Mouse (Mus musculus) limb, embryonic 12.5 days (tissue): ENCODE measurements around the gene Eef1akmt2. TPM values are rescaled to one million over a fixed set of nuclear protein-coding genes. Genes with fewer than 3 reads are reported as not detected.

Experiments used
- ATAC-seq: fragments of 200-750 bp; cut with Nextera tagmentation; 2 replicates; pipeline ENCODE4 v1.8.0; 2017; ENCODE audit warnings: low read depth, moderate TSS enrichment; ENCODE audit not compliant: insufficient number of reproducible peaks, insufficient read depth, low FRiP score, low TSS enrichment
- H3K27ac ChIP-seq: fragments of 300-500 bp; sonication (generic); 2 replicates; pipeline ENCODE4 v1.5.1; 2016; ENCODE audit warnings: mild to moderate bottlenecking, moderate library complexity
- H3K27me3 ChIP-seq: fragments of 300-500 bp; sonication (generic); 2 replicates; pipeline ENCODE4 v1.6.1; 2016; ENCODE audit warnings: mild to moderate bottlenecking, moderate library complexity
- H3K36me3 ChIP-seq: fragments of 300-500 bp; sonication (generic); 2 replicates; pipeline ENCODE4 v1.6.1; 2016; ENCODE audit warnings: mild to moderate bottlenecking, moderate library complexity
- H3K4me1 ChIP-seq: fragments of 300-500 bp; sonication (generic); replicated peaks from 2 replicates; pipeline ENCODE4 v1.6.1; 2016
- H3K4me2 ChIP-seq: fragments of 300-500 bp; sonication (generic); 2 replicates; pipeline ENCODE4 v1.6.1; 2016; ENCODE audit warnings: mild to moderate bottlenecking, moderate library complexity
- H3K4me3 ChIP-seq: fragments of 300-500 bp; sonication (generic); replicated peaks from 2 replicates; pipeline ENCODE4 v1.5.1; 2016; ENCODE audit warnings: mild to moderate bottlenecking
- H3K9ac ChIP-seq: fragments of 300-500 bp; sonication (generic); replicated peaks from 2 replicates; pipeline ENCODE4 v1.6.1; 2016; ENCODE audit warnings: mild to moderate bottlenecking, moderate library complexity
- H3K9me3 ChIP-seq: fragments of 300-500 bp; sonication (generic); 2 replicates; pipeline ENCODE4 v1.6.1; 2016; ENCODE audit warnings: mild to moderate bottlenecking, moderate library complexity
- WGBS: fragments of 180-500 bp; shearing (Covaris S2); methylation state at CpG from one replicate; pipeline ENCODE4 v1.1.7; 2016; 5-methylcytosine and 5-hydroxymethylcytosine counted together
- polyA plus RNA-seq: library from polyadenylated mRNA; unstranded; fragments of >200 nt; fragmentation: Nextera tagmentation; extraction: Ambion mirVana; gene quantifications from 2 replicates; pipeline ENCODE4 v1.2.1, GENCODE M21; 2016

The Eef1akmt2 gene
- polyA plus RNA-seq, 1 experiment from 2014 or later, result 78.1 TPM

DNA sequence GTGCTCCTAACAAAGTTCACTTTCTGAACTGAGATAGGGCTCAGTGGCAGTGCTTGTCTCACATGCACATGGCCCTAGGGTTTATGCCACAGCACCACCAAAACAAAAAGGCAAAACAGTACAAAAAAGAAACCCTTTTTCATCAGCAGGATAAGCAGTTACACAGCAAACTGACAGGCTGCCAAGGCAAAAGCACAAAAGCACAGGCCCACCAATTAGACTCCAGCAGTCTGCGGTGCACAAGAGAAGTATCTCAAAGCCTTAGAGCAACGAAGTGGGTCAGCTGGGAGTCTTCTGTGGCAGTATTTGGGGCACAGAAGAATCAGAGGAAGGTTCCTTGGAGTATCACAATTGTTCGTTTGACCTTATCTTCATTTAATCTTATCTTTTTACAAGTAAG is 31.8 kb downstream of the Eef1akmt2 start:
- H3K27me3 ChIP-seq, result no peaks in the 10 kb centered on the region
- H3K4me1 ChIP-seq, result peaks cover 7% of the 10 kb centered on the region
- H3K4me3 ChIP-seq, result no peak overlapping the region
- H3K36me3 ChIP-seq, result peaks cover 20% of the 10 kb centered on the region
- H3K9me3 ChIP-seq, result no peaks in the 10 kb centered on the region
- no peak for ATAC-seq
- H3K4me2 ChIP-seq, result no peak overlapping the region
- H3K27ac ChIP-seq, result no peak overlapping the region
- no peak overlapping the region for H3K9ac ChIP-seq
- 85% methylated on average over 3 of the region's 3 CpGs for WGBS

GRCm38 (mm10) chr7:132817056-132817455 is 35.4 kb downstream of the Eef1akmt2 start:
- 91% methylated on average over 6 of the region's 6 CpGs for WGBS
- H3K4me2 ChIP-seq, result no peak overlapping the region
- H3K9me3 ChIP-seq, result no peaks in the 10 kb centered on the region
- H3K4me3 ChIP-seq, result no peak overlapping the region
- H3K9ac ChIP-seq, result no peak overlapping the region
- peaks cover 8% of the 10 kb centered on the region; the same call in 1 of the 2 replicates for H3K36me3 ChIP-seq
- H3K4me1 ChIP-seq, result peaks cover 28% of the 10 kb centered on the region
- H3K27me3 ChIP-seq, result no peaks in the 10 kb centered on the region
- H3K27ac ChIP-seq, result no peak overlapping the region
- no peak for ATAC-seq

- WGBS, result 79% methylated on average over 2 of the region's 2 CpGs
- H3K9me3 ChIP-seq, result no peaks in the 10 kb centered on the region
- H3K9ac ChIP-seq, result no peak overlapping the region
- H3K36me3 ChIP-seq, result peaks cover 8% of the 10 kb centered on the region; the same call in 1 of the 2 replicates
- no peak overlapping the region for H3K4me3 ChIP-seq
- H3K27ac ChIP-seq, result no peak overlapping the region
- no peaks in the 10 kb centered on the region for H3K27me3 ChIP-seq
- peaks cover 34% of the 10 kb centered on the region for H3K4me1 ChIP-seq
- ATAC-seq, result no peak
- no peak overlapping the region for H3K4me2 ChIP-seq
Measured at GRCm38 (mm10) chr7:132816528-132816927, 35.9 kb downstream of the Eef1akmt2 start.

DNA sequence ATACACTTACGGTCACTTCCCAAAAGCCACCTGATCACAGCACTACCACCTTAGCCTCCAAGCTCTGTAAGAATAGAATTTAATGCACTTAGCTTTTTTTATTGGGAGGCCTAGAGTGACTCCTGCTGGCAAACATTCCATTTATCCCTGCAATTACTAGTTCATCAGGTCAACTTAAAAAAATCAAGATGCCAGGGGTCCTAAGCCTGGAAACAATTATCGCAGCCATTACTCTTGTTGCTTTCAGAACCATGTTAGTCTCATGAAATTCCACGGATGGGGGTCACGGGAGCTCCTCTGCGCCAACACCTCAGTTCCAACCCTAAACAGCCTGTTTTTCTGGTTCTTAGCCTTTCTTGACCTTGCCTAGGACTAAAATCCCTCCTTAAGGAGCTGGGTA is 37.4 kb downstream of the Eef1akmt2 start:
- H3K4me3 ChIP-seq, result no peak overlapping the region
- no peak overlapping the region for H3K9ac ChIP-seq
- no peaks in the 10 kb centered on the region for H3K27me3 ChIP-seq
- H3K4me2 ChIP-seq, result peak overlapping the region; percentile 21
- WGBS, result 10% methylated on average over 5 of the region's 5 CpGs
- peak overlapping the region; percentile 62; the same call in 1 of the 2 replicates for H3K27ac ChIP-seq
- H3K36me3 ChIP-seq, result peaks cover under 1% of the 10 kb centered on the region; the same call in 1 of the 2 replicates
- no peak for ATAC-seq
- H3K9me3 ChIP-seq, result no peaks in the 10 kb centered on the region
- peaks cover 48% of the 10 kb centered on the region for H3K4me1 ChIP-seq

- H3K4me1 ChIP-seq, result peaks cover 58% of the 10 kb centered on the region
- H3K27ac ChIP-seq, result peak overlapping the region; percentile 96
- H3K4me3 ChIP-seq, result peak overlapping the region; percentile 73
- H3K4me2 ChIP-seq, result peak overlapping the region; percentile 83
- no peaks in the 10 kb centered on the region for H3K27me3 ChIP-seq
- no peaks in the 10 kb centered on the region for H3K9me3 ChIP-seq
- H3K9ac ChIP-seq, result peak overlapping the region; percentile 91
- no peak for ATAC-seq
- 1% methylated on average over 7 of the region's 7 CpGs for WGBS
- H3K36me3 ChIP-seq, result no peaks in the 10 kb centered on the region
Measured at GRCm38 (mm10) chr7:132814089-132814450, 38.4 kb downstream of the Eef1akmt2 start.

GRCm38 (mm10) chr7:132813416-132814088 is 38.9 kb downstream of the Eef1akmt2 start, which contains the start of gene Fam53b:
Gene Fam53b (minus strand): TSS chr7:132813886.
- ATAC-seq, result peak; percentile 29; the same call in 1 of the 2 replicates
- Histone ChIP-seq H3K9ac (peak within 1 kb of the TSS; percentile 91), H3K4me1 (peaks cover 63% of the 10 kb centered on the region), H3K4me3 (peak within 1 kb of the TSS; percentile 73), H3K27ac (peak within 1 kb of the TSS; percentile 96), H3K4me2 (peak within 1 kb of the TSS; percentile 83), H3K36me3 (no peaks in the 10 kb centered on the region), H3K9me3 (no peaks in the 10 kb centered on the region), H3K27me3 (no peaks in the 10 kb centered on the region)
- under 1% methylated on average over 85 of the region's 85 CpGs for WGBS

GRCm38 (mm10) chr7:132812619-132813415 is 39.7 kb downstream of the Eef1akmt2 start:
- Histone ChIP-seq H3K4me1 (peaks cover 71% of the 10 kb centered on the region), H3K9me3 (no peaks in the 10 kb centered on the region), H3K9ac (peak overlapping the region; percentile 91), H3K4me2 (peak overlapping the region; percentile 83), H3K4me3 (peak overlapping the region; percentile 73), H3K27me3 (no peaks in the 10 kb centered on the region), H3K27ac (peak overlapping the region; percentile 96), H3K36me3 (no peaks in the 10 kb centered on the region)
- ATAC-seq, result no peak
- under 1% methylated on average over 58 of the region's 59 CpGs for WGBS

- ATAC-seq, result no peak
Measured at GRCm38 (mm10) chr7:132811716-132812618, 40.5 kb downstream of the Eef1akmt2 start.

GRCm38 (mm10) chr7:132810879-132811278 is 41.6 kb downstream of the Eef1akmt2 start:
- Histone ChIP-seq H3K27ac (0 out of 2 replicates have a peak overlapping the region, but pooled peaks have one; percentile 41), H3K4me1 (peaks cover 81% of the 10 kb centered on the region), H3K27me3 (no peaks in the 10 kb centered on the region), H3K4me3 (peak overlapping the region; percentile 73), H3K36me3 (no peaks in the 10 kb centered on the region), H3K9me3 (no peaks in the 10 kb centered on the region), H3K9ac (no peak overlapping the region), H3K4me2 (peak overlapping the region; percentile 83)
- ATAC-seq, result no peak
- WGBS, result 29% methylated on average over 1 of the region's 1 CpGs

More at GRCm38 (mm10) chr7:132811716-132812618, 40.5 kb downstream of the Eef1akmt2 start:
- peak overlapping the region; percentile 73 for H3K4me3 ChIP-seq
- no peaks in the 10 kb centered on the region for H3K9me3 ChIP-seq
- peak overlapping the region; percentile 91 for H3K9ac ChIP-seq
- no peaks in the 10 kb centered on the region for H3K27me3 ChIP-seq
- peak overlapping the region; percentile 96 for H3K27ac ChIP-seq
- H3K4me2 ChIP-seq, result peak overlapping the region; percentile 83
- peaks cover 79% of the 10 kb centered on the region for H3K4me1 ChIP-seq
- WGBS, result 7% methylated on average over 23 of the region's 23 CpGs
- no peaks in the 10 kb centered on the region for H3K36me3 ChIP-seq

DNA sequence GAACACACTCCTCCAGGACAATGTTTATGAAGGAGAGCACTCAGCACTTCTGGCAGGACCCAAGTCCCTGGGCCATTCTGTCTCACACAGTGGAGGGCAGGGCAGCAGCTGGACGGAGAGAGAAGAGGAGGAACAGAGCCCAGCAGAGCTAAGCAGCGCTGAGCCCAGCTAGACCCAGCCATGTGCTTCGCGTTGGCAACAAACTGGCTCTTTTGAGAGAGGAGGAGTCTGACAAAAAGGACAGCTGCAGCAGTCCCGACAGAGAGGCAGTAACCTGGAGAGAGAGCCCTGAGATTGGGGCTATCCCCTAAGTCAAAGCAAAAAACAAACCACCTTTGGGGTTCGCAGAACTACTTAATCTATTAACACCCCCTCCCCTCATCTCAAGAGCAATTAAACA is 42.1 kb downstream of the Eef1akmt2 start:
- Histone ChIP-seq H3K4me3 (0 out of 2 replicates have a peak overlapping the region, but pooled peaks have one; percentile 73), H3K36me3 (no peaks in the 10 kb centered on the region), H3K27me3 (no peaks in the 10 kb centered on the region), H3K4me2 (peak overlapping the region; percentile 83), H3K9me3 (no peaks in the 10 kb centered on the region), H3K9ac (no peak overlapping the region), H3K4me1 (peaks cover 77% of the 10 kb centered on the region), H3K27ac (peak overlapping the region; percentile 70; the same call in 1 of the 2 replicates)
- no peak for ATAC-seq
- WGBS, result 6% methylated on average over 6 of the region's 6 CpGs
